Mouse (Mus musculus) CD4-positive helper T cell, adult 2 months (primary cell): ENCODE measurements around the gene Cd59b.
"Not testable (repeated sequence)": the region's sequence is repeated elsewhere in the genome, so short reads cannot be mapped to it uniquely, and the experiment has no call there.

ENCODE experiments used
- DNase-seq: peaks from one replicate; pipeline ENCODE4 v3.0.0-alpha.2; 2012; ENCODE audit warnings: low read depth, missing footprints, low spot score

The Cd59b gene

GRCm38 (mm10) chr2:104064152-104064551 lies 5.5 kb upstream of the Cd59b start:
- DNase-seq = no peak

- not testable (repeated sequence) for DNase-seq
Observed at GRCm38 (mm10) chr2:104065526-104065925, 4.1 kb upstream of the Cd59b start, which contains the start of gene Gm10912. Gene Gm10912 (plus strand): TSS chr2:104065826.

GRCm38 (mm10) chr2:104068450-104068849 lies 1.2 kb upstream of the Cd59b start, which contains the start of gene Gm10799:
Gene Gm10799 (minus strand): TSS chr2:104068550.
- not testable (repeated sequence) for DNase-seq

- DNase-seq = not testable (repeated sequence)
Observed at GRCm38 (mm10) chr2:104078285-104078684, 8.6 kb downstream of the Cd59b start.

GRCm38 (mm10) chr2:104081436-104082050 lies 11.9 kb downstream of the Cd59b start:
- not testable (repeated sequence) for DNase-seq

GRCm38 (mm10) chr2:104082474-104082873 lies 12.8 kb downstream of the Cd59b start:
- DNase-seq = no peak

- DNase-seq = not testable (repeated sequence)
Observed at GRCm38 (mm10) chr2:104084027-104084426, 14.4 kb downstream of the Cd59b start.

- DNase-seq = not testable (repeated sequence)
Observed at GRCm38 (mm10) chr2:104087562-104087961, 17.9 kb downstream of the Cd59b start.

GRCm38 (mm10) chr2:104093305-104093704 lies 23.7 kb downstream of the Cd59b start:
- no peak for DNase-seq

- DNase-seq = peak; percentile 22
Observed at GRCm38 (mm10) chr2:104095741-104096213, 26.1 kb downstream of the Cd59b start, which contains the start of gene Cd59a. Gene Cd59a (plus strand): TSS chr2:104095801.

GRCm38 (mm10) chr2:104096256-104096655 lies 26.6 kb downstream of the Cd59b start:
- no peak for DNase-seq

- not testable (repeated sequence) for DNase-seq
Observed at GRCm38 (mm10) chr2:104096796-104097195, 27.1 kb downstream of the Cd59b start.

GRCm38 (mm10) chr2:104097396-104097795 lies 27.7 kb downstream of the Cd59b start:
- DNase-seq = not testable (repeated sequence)

- DNase-seq = no peak
Observed at GRCm38 (mm10) chr2:104098529-104099230, 29.0 kb downstream of the Cd59b start.

GRCm38 (mm10) chr2:104099231-104099585 lies 29.6 kb downstream of the Cd59b start:
- no peak for DNase-seq

- no peak for DNase-seq
Observed at GRCm38 (mm10) chr2:104099946-104100345, 30.3 kb downstream of the Cd59b start.

GRCm38 (mm10) chr2:104104800-104105199 lies 35.2 kb downstream of the Cd59b start:
- no peak for DNase-seq

- not testable (repeated sequence) for DNase-seq
Observed at GRCm38 (mm10) chr2:104109021-104109420, 39.4 kb downstream of the Cd59b start.

GRCm38 (mm10) chr2:104109528-104109927 lies 39.9 kb downstream of the Cd59b start:
- DNase-seq = no peak

- DNase-seq = no peak
Observed at GRCm38 (mm10) chr2:104110031-104110430, 40.4 kb downstream of the Cd59b start.

GRCm38 (mm10) chr2:104111170-104111797 lies 41.6 kb downstream of the Cd59b start:
- not testable (repeated sequence) for DNase-seq

GRCm38 (mm10) chr2:104113563-104113962 lies 43.9 kb downstream of the Cd59b start:
- not testable (repeated sequence) for DNase-seq
